ENCODE assay signal across 16 mouse cellular contexts in the genomic region with DNA sequence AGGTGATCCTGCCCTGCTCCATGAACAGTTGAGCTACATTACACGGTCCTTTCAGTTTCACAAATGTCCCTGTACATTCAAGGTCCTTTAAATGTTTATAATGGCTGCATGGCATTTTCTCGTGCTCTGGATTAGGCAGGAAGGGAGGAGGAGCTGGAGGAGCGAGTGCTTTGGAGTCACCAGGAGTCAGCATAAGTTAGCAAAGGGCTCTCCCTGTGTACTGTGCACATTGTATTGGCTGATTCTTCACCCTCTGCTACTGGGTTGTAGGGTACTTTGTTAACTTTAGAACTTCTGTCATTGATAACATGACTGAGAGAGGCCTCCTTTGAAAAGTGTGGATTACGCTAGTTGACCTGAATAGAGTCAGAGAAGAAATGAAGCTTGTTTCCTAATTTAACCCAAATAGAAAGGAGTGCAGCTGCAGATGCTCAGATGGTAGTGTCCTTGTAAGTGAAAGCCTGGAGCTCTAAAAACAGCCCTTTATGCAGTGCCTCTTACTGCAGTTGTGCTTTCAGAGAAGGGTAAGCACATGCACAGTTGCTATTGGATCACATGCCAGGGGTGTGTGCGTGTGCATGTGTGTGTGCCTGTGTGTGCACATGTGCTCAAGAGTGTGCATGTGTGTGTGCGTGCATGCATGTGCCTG.
"Had no signal": no experiment of that assay in that cellular context is flagged by ENCODE, and none has a peak within 500 bp of the region (broad histone marks: within the 10 kb centered on the region; RNA-seq: fewer than 3 reads in every experiment).

No protein-coding gene starts in this region.

- H3K36me3 ChIP-seq: limb, embryonic 10.5 days; midbrain, embryonic 13.5 days; neural tube, embryonic 15.5 days; stomach, embryonic 15.5 days had no signal

- H3K4me2 ChIP-seq: liver, embryonic 11.5 days; lung, embryonic 14.5 days; midbrain, embryonic 13.5 days; neural tube, embryonic 15.5 days; stomach, embryonic 15.5 days had no signal

- ATAC-seq: inflammation-experienced regulatory T-cells, adult 6 months had no signal

- H3K27ac ChIP-seq: limb, embryonic 10.5 days; midbrain, embryonic 13.5 days; neural tube, embryonic 15.5 days; stomach, embryonic 15.5 days had no signal

- H3K9ac ChIP-seq: lung, embryonic 14.5 days; midbrain, embryonic 13.5 days; neural tube, embryonic 15.5 days; stomach, embryonic 15.5 days had no signal

- H3K4me3 ChIP-seq: limb, embryonic 10.5 days; midbrain, embryonic 13.5 days; myocyte; neural tube, embryonic 15.5 days; stomach, embryonic 15.5 days had no signal

- DNase-seq: kidney, adult 18-20 months; kidney, postnatal 10 days; kidney, postnatal 4 days; lung, embryonic 14.5 days; lung, postnatal 10 days; lung, postnatal 4 days; right cerebral cortex, postnatal 4 days; thymus, adult 18-20 months; thymus, postnatal 14 days had no signal

- H3K9me3 ChIP-seq: limb, embryonic 10.5 days; midbrain, embryonic 13.5 days; neural tube, embryonic 15.5 days; stomach, embryonic 15.5 days had no signal

- H3K27me3 ChIP-seq: midbrain, embryonic 13.5 days; neural tube, embryonic 15.5 days; stomach, embryonic 15.5 days had no signal

- H3K4me1 ChIP-seq: limb, embryonic 10.5 days; midbrain, embryonic 13.5 days; neural tube, embryonic 15.5 days; stomach, embryonic 15.5 days had no signal
